Mouse (Mus musculus) midbrain, postnatal 0 days (tissue): ENCODE results near the gene Pecr. TPM values are rescaled to one million over a fixed set of nuclear protein-coding genes. Genes with fewer than 3 reads are reported as not detected.

Experiments
- ATAC-seq: fragments of 200-750 bp; cut with Nextera tagmentation; 2 replicates; pipeline ENCODE4 v1.8.0; 2017; ENCODE audit warnings: moderate number of reproducible peaks, mild to moderate bottlenecking, moderate TSS enrichment, moderate library complexity; ENCODE audit not compliant: low FRiP score
- DNase-seq: peaks from one replicate; pipeline ENCODE4 v3.0.0-alpha.2; 2015; ENCODE audit warnings: low spot score
- H3K27ac ChIP-seq: fragments of 300-500 bp; sonication (generic); 2 replicates; pipeline ENCODE4 v1.5.1; 2014; ENCODE audit warnings: low read depth, mild to moderate bottlenecking, low read length, mixed read lengths
- H3K27me3 ChIP-seq: fragments of 300-500 bp; sonication (generic); 2 replicates; pipeline ENCODE4 v1.6.1; 2014; ENCODE audit warnings: low read length, control low read depth, mixed read lengths; ENCODE audit not compliant: insufficient read depth
- H3K36me3 ChIP-seq: fragments of 300-500 bp; sonication (generic); 2 replicates; pipeline ENCODE4 v1.6.1; 2014; ENCODE audit warnings: low read length, control low read depth, mixed read lengths; ENCODE audit not compliant: insufficient read depth
- H3K4me1 ChIP-seq: fragments of 300-500 bp; sonication (generic); 2 replicates; pipeline ENCODE4 v1.6.1; 2014; ENCODE audit warnings: mild to moderate bottlenecking, control low read depth, antibody characterized with exemption, low read length, mixed read lengths; ENCODE audit not compliant: insufficient read depth
- H3K4me2 ChIP-seq: fragments of 300-500 bp; sonication (generic); 2 replicates; pipeline ENCODE4 v1.6.1; 2014; ENCODE audit warnings: low read depth, mild to moderate bottlenecking, low read length, mixed read lengths; ENCODE audit not compliant: poor library complexity, severe bottlenecking
- H3K4me3 ChIP-seq: fragments of 300-500 bp; sonication (generic); 2 replicates; pipeline ENCODE4 v1.5.1; 2014; ENCODE audit warnings: low read depth, mild to moderate bottlenecking, low read length, moderate library complexity
- H3K9ac ChIP-seq: fragments of 300-500 bp; sonication (generic); replicated peaks from 2 replicates; pipeline ENCODE4 v1.6.1; 2014; ENCODE audit warnings: mild to moderate bottlenecking, low read length, moderate library complexity, mixed read lengths; ENCODE audit not compliant: poor library complexity, severe bottlenecking
- H3K9me3 ChIP-seq: fragments of 300-500 bp; sonication (generic); 2 replicates; pipeline ENCODE4 v1.6.1; 2016; ENCODE audit warnings: low read length, control low read depth
- CTCF ChIP-seq: IDR thresholded peaks from 2 replicates; pipeline ENCODE4 v1.5.1; 2016; ENCODE audit warnings: antibody characterized with exemption, mild to moderate bottlenecking
- WGBS: fragments of 180-500 bp; shearing (Covaris S2); extraction: QIAGEN DNeasy Blood & Tissue Kit; methylation state at CpG from one replicate; pipeline ENCODE4 v1.1.7; 2014; 5-methylcytosine and 5-hydroxymethylcytosine counted together
- polyA plus RNA-seq: library from polyadenylated mRNA; unstranded; fragments of >200 nt; fragmentation: Nextera tagmentation; extraction: Ambion mirVana; gene quantifications from 2 replicates; pipeline ENCODE4 v1.2.1, GENCODE M21; 2015
- total RNA-seq: library from RNA; depleted of rRNA; stranded (reverse); fragments of >200 nt; gene quantifications from 2 replicates; pipeline ENCODE4 v1.2.3, GENCODE M21; 2014; rRNA removed

Pecr gene
- total RNA-seq (0.66 and 2.7 TPM in 2 replicates), polyA plus RNA-seq (8.9 and 10.2 TPM in 2 replicates)

GRCm38 (mm10) chr1:72283992-72284485 lies at the start of gene Pecr, which contains the start of gene Tmem169:
Gene Pecr, minus strand, starts transcription at chr1:72284314.
Gene Tmem169, plus strand, starts transcription at chr1:72284369.
- ATAC-seq = peak; percentile 99
- H3K9ac ChIP-seq = peak within 1 kb of the TSS; percentile 76
- under 1% methylated on average over 30 of the region's 30 CpGs for WGBS

GRCm38 (mm10) chr1:72326162-72326821 lies 42.2 kb upstream of the Pecr start:
- ATAC-seq = no peak
- Histone ChIP-seq H3K27me3 (no peaks in the 10 kb centered on the region), H3K36me3 (peaks cover 8% of the 10 kb centered on the region; the same call in 1 of the 2 replicates), H3K4me2 (no peak overlapping the region), H3K27ac (no peak overlapping the region), H3K4me3 (no peak overlapping the region), H3K9me3 (no peaks in the 10 kb centered on the region), H3K4me1 (no peaks in the 10 kb centered on the region), H3K9ac (no peak overlapping the region)
- 93% methylated on average over 11 of the region's 11 CpGs for WGBS
- TF ChIP-seq CTCF = no peak
- DNase-seq = no peak

More at GRCm38 (mm10) chr1:72283992-72284485, at the start of gene Pecr, which contains the start of gene Tmem169:
- peak; percentile 95 for DNase-seq
- Histone ChIP-seq H3K36me3 (no peaks in the 10 kb centered on the region), H3K4me3 (peak within 1 kb of the TSS; percentile 54), H3K4me1 (peaks cover 7% of the 10 kb centered on the region), H3K27ac (peak within 1 kb of the TSS; percentile 89), H3K9me3 (no peaks in the 10 kb centered on the region), H3K4me2 (peak within 1 kb of the TSS; percentile 89), H3K27me3 (no peaks in the 10 kb centered on the region)
- TF ChIP-seq CTCF = peak; percentile 51

DNA sequence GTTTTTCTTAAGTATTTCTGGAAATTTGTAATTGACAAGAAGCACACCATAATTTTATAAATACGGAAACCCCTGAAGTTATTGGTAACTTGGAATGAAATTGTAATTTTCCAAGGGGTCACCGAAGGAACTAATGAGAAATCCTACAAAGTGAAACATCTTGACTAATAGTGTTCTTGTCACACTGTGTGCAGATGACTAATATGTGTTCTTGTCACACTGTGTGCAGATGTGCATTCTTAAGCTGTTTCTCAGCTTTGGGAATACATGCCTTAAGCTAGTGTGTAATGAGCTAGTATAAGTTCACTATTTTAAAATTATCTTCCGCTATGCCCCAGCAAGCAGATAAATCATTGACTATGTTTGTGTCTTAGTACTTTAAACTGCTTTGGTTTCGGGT lies 39.1 kb upstream of the Pecr start:
- ATAC-seq = no peak
- Histone ChIP-seq H3K9me3 (no peaks in the 10 kb centered on the region), H3K4me1 (no peaks in the 10 kb centered on the region), H3K4me3 (no peak overlapping the region), H3K4me2 (no peak overlapping the region), H3K9ac (no peak overlapping the region), H3K27ac (no peak overlapping the region), H3K36me3 (peaks cover 8% of the 10 kb centered on the region; the same call in 1 of the 2 replicates), H3K27me3 (no peaks in the 10 kb centered on the region)
- 95% methylated on average over 4 of the region's 4 CpGs for WGBS
- DNase-seq = no peak
- TF ChIP-seq CTCF = no peak

DNA sequence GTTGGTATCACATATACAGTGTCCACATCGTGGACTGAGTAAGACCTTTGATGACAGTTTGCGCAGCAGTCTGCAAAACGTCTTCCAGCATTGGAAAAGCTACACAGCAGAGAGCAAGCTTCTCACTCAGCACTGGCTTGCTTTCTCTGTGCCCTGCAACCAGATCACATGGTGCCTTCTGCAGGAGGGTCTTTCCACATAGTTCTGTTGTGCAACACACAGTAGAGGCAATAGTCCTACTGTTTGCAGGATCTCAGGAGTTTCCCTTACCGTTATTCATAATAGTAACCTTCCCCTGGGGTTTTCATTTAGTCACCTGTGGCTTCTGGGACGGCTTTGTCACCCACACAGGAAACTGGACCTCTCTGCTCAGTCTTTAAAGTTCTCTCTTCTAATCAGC lies 36.6 kb upstream of the Pecr start:
- H3K4me3 ChIP-seq = no peak overlapping the region
- H3K9me3 ChIP-seq = no peaks in the 10 kb centered on the region
- H3K4me2 ChIP-seq = no peak overlapping the region
- no peaks in the 10 kb centered on the region for H3K4me1 ChIP-seq
- H3K27ac ChIP-seq = no peak overlapping the region
- H3K36me3 ChIP-seq = no peaks in the 10 kb centered on the region
- 91% methylated on average over 5 of the region's 5 CpGs for WGBS
- H3K9ac ChIP-seq = no peak overlapping the region
- ATAC-seq = no peak
- no peak for DNase-seq
- no peak for TF ChIP-seq CTCF
- H3K27me3 ChIP-seq = no peaks in the 10 kb centered on the region

DNA sequence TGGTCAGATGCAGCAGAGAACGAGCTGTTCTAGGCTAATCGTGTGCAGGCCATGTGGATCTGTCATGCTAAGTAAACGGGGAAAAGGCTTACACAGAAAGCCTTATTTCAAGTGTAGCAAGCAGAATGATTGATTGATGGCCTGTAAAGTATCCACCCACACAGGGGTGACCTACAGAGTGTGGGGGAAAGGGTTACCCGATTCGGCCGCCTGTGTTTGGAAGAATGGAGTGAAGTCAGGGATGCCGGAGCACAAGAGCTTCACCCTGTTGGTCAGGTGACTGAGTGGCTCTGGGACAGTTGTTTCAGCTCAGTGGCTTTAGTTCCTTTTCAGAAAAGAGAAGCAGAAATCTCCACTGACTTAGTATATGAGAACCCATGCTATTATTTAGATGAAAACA lies 32.8 kb upstream of the Pecr start:
- Histone ChIP-seq H3K27me3 (no peaks in the 10 kb centered on the region), H3K9me3 (no peaks in the 10 kb centered on the region), H3K4me1 (no peaks in the 10 kb centered on the region), H3K36me3 (no peaks in the 10 kb centered on the region), H3K4me2 (no peak overlapping the region), H3K4me3 (no peak overlapping the region), H3K27ac (no peak overlapping the region), H3K9ac (no peak overlapping the region)
- WGBS = 86% methylated on average over 7 of the region's 7 CpGs
- DNase-seq (no peak), ATAC-seq (no peak)
- no peak for TF ChIP-seq CTCF

DNA sequence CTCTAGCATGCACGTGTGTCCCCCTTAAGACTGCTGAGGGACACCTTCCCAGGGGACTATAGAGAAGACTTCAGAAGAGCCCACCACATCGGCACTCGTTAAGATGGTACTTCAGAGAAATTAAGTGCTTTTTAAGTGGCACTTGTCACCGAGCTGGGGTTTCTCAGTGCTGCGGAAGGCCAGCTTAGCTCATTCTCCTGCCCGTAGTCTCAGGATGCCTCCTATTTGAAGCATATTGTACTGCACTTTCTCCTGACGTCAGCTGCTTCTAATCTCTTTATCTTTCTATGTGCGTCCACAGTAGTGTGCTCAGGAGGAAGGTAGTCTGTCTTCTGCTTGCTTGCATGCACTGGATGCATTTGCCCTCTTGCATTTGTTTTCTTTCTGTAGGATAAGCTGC lies 32.3 kb upstream of the Pecr start:
- peak; percentile 63; the same call in 1 of the 2 replicates for ATAC-seq

More for the DNA sequence above, 32.3 kb upstream of the Pecr start:
- WGBS = 58% methylated on average over 8 of the region's 8 CpGs
- Histone ChIP-seq H3K4me2 (no peak overlapping the region), H3K9me3 (no peaks in the 10 kb centered on the region), H3K27ac (no peak overlapping the region), H3K4me3 (no peak overlapping the region), H3K4me1 (no peaks in the 10 kb centered on the region), H3K27me3 (no peaks in the 10 kb centered on the region), H3K36me3 (no peaks in the 10 kb centered on the region), H3K9ac (no peak overlapping the region; the same call in 1 of the 2 replicates)
- peak; percentile 17 for DNase-seq
- no peak for TF ChIP-seq CTCF
